Mouse (Mus musculus): Measurements from ENCODE around the gene Zfp362. TPM values are rescaled to one million over a fixed set of nuclear protein-coding genes. Genes with fewer than 3 reads are reported as not detected.

Zfp362 gene
- polyA plus RNA-seq, 1 experiment from 2014 or later: 47.5 TPM

DNA sequence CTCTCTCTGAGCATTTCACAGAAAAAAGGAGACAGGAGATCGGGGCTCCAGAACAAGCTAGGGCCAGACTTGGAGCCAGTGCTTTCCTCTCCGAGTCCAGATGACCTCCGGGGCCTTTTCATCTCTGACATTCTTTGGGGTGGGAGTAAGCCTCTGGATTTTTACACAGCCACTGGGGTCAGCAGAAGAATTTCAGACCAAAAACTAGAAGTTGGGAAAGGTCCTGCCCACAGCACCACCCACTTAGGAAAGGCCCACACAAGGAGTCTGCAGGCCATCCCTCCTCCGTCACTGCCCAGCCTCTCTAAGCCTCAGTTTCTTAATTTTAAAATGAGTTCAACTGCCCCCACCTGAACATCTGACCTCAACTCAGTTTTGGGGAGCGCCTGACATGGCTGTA lies 2.3 kb downstream of the Zfp362 start:
- peaks cover 57% of the 10 kb centered on the region for H3K4me1 ChIP-seq (ENCODE audit: insufficient read depth, low read length)
- no peaks in the 10 kb centered on the region for H3K27me3 ChIP-seq (ENCODE audit: insufficient read depth, low read length)
- H3K9me3 ChIP-seq (ENCODE audit: low read length): no peaks in the 10 kb centered on the region
- H3K4me3 ChIP-seq (ENCODE audit: low read length): peak overlapping the region; percentile 89
- H3K9ac ChIP-seq (replicated peaks; ENCODE audit: low read length): peak overlapping the region; percentile 99
- peak overlapping the region; percentile 93 for H3K4me2 ChIP-seq (replicated peaks; ENCODE audit: low read depth, low read length)
- peaks cover 4% of the 10 kb centered on the region; the same call in 1 of the 2 replicates for H3K36me3 ChIP-seq (ENCODE audit: insufficient read depth, low read length)
- H3K27ac ChIP-seq (ENCODE audit: low read length): peak overlapping the region; percentile 98
- no peak for ATAC-seq (ENCODE audit: low FRiP score, low TSS enrichment)
- WGBS: 50% methylated on average over 5 of the region's 5 CpGs

DNA sequence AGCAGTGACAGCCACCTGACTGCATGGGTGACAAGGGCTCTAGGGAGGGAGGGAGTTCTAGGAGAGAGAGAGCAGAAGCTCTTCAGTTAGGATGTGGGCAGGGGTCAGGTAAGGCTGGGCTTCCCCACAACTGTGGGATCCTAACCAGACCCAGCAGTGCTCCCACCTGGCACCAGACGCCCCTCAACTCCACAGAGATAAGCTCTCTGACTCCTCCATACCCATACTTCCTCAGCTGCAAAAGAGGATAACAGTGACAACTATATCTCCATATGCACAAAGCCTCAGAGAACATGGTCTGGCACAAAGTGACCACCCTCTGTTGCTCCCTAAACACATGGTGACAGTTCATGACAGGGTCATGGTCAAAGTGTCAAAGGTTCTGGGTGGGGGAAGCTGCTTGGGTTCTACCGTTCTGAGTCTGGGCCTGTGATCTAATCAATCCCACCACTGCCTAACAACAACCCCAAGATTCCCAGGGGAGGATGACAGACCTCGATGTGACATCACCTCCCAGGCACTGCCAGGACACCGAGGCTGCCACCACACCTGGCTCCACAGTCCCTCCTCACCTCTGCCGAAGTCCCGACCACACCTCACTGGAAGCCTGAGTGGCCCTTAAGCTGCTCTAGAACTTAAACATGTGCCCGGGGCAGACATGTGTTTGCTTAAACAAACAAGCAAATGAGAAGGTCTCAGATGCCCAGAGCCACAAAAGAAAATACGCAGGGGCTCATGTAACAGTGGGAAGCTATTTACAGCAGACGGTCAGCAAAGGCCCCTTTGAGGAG lies 4.0 kb downstream of the Zfp362 start:
- 30% methylated on average over 9 of the region's 9 CpGs for WGBS
- peaks cover 4% of the 10 kb centered on the region; the same call in 1 of the 2 replicates for H3K36me3 ChIP-seq (ENCODE audit: insufficient read depth, low read length)
- H3K4me1 ChIP-seq (ENCODE audit: insufficient read depth, low read length): peaks cover 69% of the 10 kb centered on the region
- no peak overlapping the region for H3K27ac ChIP-seq (ENCODE audit: low read length)
- peak overlapping the region; percentile 93; the same call in 1 of the 2 replicates for H3K4me2 ChIP-seq (replicated peaks; ENCODE audit: low read depth, low read length)
- no peaks in the 10 kb centered on the region for H3K27me3 ChIP-seq (ENCODE audit: insufficient read depth, low read length)
- 0 out of 2 replicates have a peak overlapping the region, but pooled peaks have one; percentile 1 for H3K9ac ChIP-seq (replicated peaks; ENCODE audit: low read length)
- ATAC-seq (ENCODE audit: low FRiP score, low TSS enrichment): no peak
- H3K4me3 ChIP-seq (ENCODE audit: low read length): no peak overlapping the region
- no peaks in the 10 kb centered on the region for H3K9me3 ChIP-seq (ENCODE audit: low read length)

DNA sequence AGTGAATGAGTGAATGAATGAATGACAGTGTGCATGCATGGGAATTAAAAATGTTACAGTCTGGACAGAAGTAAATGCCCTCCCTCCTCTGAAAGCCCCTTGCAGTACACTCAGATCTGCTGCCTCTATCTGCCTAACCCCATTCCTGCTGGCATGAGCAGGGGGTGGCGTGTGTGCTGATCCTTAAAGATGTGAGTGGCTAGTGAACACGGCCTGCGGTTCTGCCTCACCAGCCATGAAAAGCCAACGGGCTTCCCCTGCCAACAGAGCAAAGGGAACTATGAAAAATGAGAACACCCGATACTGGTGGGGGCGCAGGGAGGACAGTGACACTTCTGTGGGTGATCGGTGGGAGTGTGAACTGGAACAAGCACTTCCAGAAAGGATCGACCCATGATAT lies 9.1 kb downstream of the Zfp362 start:
- 37% methylated on average over 8 of the region's 8 CpGs for WGBS
- Histone ChIP-seq H3K4me1 (ENCODE audit: insufficient read depth, low read length) (peaks cover 55% of the 10 kb centered on the region), H3K4me3 (ENCODE audit: low read length) (no peak overlapping the region), H3K27me3 (ENCODE audit: insufficient read depth, low read length) (no peaks in the 10 kb centered on the region), H3K9ac (replicated peaks; ENCODE audit: low read length) (no peak overlapping the region), H3K4me2 (replicated peaks; ENCODE audit: low read depth, low read length) (no peak overlapping the region), H3K27ac (ENCODE audit: low read length) (no peak overlapping the region), H3K36me3 (ENCODE audit: insufficient read depth, low read length) (peaks cover 7% of the 10 kb centered on the region), H3K9me3 (ENCODE audit: low read length) (no peaks in the 10 kb centered on the region)
- no peak; the same call in 1 of the 2 replicates for ATAC-seq (ENCODE audit: low FRiP score, low TSS enrichment)

DNA sequence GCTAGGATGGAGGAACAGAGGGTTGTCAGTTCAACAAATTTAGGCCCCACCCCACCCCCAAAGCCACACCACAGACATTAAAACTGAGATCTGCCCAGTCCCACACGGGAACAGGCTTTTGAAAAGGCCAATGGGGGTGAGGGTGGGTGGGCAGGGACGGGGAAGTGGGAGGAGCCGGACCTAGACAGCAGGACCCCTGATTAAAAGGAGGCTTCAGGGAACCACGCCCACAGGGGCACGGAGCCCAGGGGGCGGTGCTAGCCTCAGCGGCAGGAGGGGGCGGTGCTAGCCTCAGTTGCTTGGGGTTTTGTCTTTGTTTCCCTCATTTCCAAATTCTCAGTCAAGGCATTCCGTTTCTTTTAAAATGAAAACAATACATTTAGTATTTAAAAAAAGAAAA lies 10.2 kb downstream of the Zfp362 start:
- 11% methylated on average over 9 of the region's 9 CpGs for whole genome bisulfite sequencing
- H3K27me3 ChIP-seq (ENCODE audit: insufficient read depth, low read length): no peaks in the 10 kb centered on the region
- no peak overlapping the region for H3K9ac ChIP-seq (replicated peaks; ENCODE audit: low read length)
- H3K4me1 ChIP-seq (ENCODE audit: insufficient read depth, low read length): peaks cover 57% of the 10 kb centered on the region
- H3K36me3 ChIP-seq (ENCODE audit: insufficient read depth, low read length): peaks cover 3% of the 10 kb centered on the region; the same call in 1 of the 2 replicates
- H3K9me3 ChIP-seq (ENCODE audit: low read length): no peaks in the 10 kb centered on the region
- no peak overlapping the region; the same call in 1 of the 2 replicates for H3K4me2 ChIP-seq (replicated peaks; ENCODE audit: low read depth, low read length)
- ATAC-seq (ENCODE audit: low FRiP score, low TSS enrichment): no peak
- H3K4me3 ChIP-seq (ENCODE audit: low read length): no peak overlapping the region
- no peak overlapping the region for H3K27ac ChIP-seq (ENCODE audit: low read length)

DNA sequence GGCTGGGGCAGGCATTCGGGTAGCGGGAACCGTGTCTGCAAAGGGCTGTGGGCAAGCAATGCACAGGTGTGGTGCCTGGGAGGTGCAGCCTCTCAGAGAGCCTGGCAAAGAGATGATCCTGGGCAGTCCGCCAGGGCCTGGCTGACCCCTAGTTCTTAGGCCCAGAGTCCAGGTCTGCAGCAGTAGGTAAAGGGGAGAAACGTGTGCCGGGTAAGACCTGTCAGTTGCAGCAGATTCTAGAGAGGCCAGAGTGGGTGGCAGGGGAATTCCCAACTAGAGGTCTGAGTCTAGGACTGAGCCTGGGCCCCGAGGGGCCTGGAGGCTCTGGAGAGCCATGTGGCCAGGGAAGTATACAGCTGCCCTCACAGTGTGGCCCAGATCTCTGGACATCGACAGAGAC lies 11.6 kb downstream of the Zfp362 start:
- H3K36me3 ChIP-seq (ENCODE audit: insufficient read depth, low read length): peaks cover 9% of the 10 kb centered on the region
- H3K4me3 ChIP-seq (ENCODE audit: low read length): no peak overlapping the region
- WGBS: 87% methylated on average over 8 of the region's 8 CpGs
- ATAC-seq (ENCODE audit: low FRiP score, low TSS enrichment): no peak
- no peak overlapping the region for H3K4me2 ChIP-seq (replicated peaks; ENCODE audit: low read depth, low read length)
- no peak overlapping the region for H3K27ac ChIP-seq (ENCODE audit: low read length)
- H3K27me3 ChIP-seq (ENCODE audit: insufficient read depth, low read length): no peaks in the 10 kb centered on the region
- H3K4me1 ChIP-seq (ENCODE audit: insufficient read depth, low read length): peaks cover 58% of the 10 kb centered on the region
- H3K9ac ChIP-seq (replicated peaks; ENCODE audit: low read length): no peak overlapping the region
- no peaks in the 10 kb centered on the region for H3K9me3 ChIP-seq (ENCODE audit: low read length)

DNA sequence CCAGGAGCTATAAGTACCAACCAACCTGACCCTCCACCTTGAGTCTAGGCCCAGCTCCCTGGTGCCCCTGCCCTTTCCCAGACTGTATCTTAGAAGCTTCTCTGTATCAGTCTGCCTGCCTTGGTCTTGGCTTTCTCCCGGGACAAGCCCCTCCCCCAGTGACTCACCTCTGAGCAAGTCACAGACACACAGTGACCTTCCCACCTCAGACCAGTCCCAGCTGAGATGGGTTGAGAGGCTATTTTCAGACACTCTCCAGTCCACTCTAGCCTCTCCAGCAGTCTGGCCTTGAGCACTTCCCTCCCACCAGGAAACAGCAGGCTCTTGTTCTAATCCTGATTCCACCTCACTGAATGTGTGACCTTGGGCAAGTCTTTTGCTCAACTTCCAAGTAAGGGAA lies 12.1 kb downstream of the Zfp362 start:
- Histone ChIP-seq H3K4me2 (replicated peaks; ENCODE audit: low read depth, low read length) (no peak overlapping the region), H3K27ac (ENCODE audit: low read length) (no peak overlapping the region), H3K9ac (replicated peaks; ENCODE audit: low read length) (no peak overlapping the region), H3K9me3 (ENCODE audit: low read length) (no peaks in the 10 kb centered on the region), H3K36me3 (ENCODE audit: insufficient read depth, low read length) (peaks cover 9% of the 10 kb centered on the region), H3K27me3 (ENCODE audit: insufficient read depth, low read length) (no peaks in the 10 kb centered on the region), H3K4me3 (ENCODE audit: low read length) (no peak overlapping the region), H3K4me1 (ENCODE audit: insufficient read depth, low read length) (peaks cover 53% of the 10 kb centered on the region)
- WGBS: 29% methylated on average over 1 of the region's 1 CpGs
- ATAC-seq (ENCODE audit: low FRiP score, low TSS enrichment): no peak

DNA sequence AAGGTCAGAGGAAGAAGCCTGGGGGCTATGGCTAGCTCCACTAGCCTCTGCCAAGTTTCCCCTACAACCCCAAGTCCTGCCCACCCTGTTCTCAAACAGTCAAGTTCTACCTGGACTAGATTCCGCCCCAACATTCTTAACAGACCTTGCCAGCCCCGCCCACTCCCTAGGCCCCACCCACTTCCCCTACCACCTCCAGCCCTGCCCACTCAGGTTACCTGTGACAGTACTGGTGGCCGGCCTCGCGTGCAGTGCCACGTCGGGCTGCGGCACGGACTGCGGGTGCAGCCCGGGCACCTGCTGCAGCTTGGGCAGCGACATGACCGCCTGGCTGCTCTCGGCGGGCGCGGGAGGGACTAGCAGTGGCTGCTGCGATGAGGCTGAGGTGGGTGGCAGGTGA lies 16.2 kb downstream of the Zfp362 start:
- ATAC-seq (ENCODE audit: low FRiP score, low TSS enrichment): peak; percentile 52; the same call in 1 of the 2 replicates
- H3K9ac ChIP-seq (replicated peaks; ENCODE audit: low read length): no peak overlapping the region
- peak overlapping the region; percentile 48 for H3K27ac ChIP-seq (ENCODE audit: low read length)
- peaks cover 20% of the 10 kb centered on the region for H3K4me1 ChIP-seq (ENCODE audit: insufficient read depth, low read length)
- peaks cover 47% of the 10 kb centered on the region for H3K36me3 ChIP-seq (ENCODE audit: insufficient read depth, low read length)
- H3K9me3 ChIP-seq (ENCODE audit: low read length): no peaks in the 10 kb centered on the region
- 35% methylated on average over 18 of the region's 18 CpGs for WGBS
- H3K4me3 ChIP-seq (ENCODE audit: low read length): peak overlapping the region; percentile 8
- H3K4me2 ChIP-seq (replicated peaks; ENCODE audit: low read depth, low read length): peak overlapping the region; percentile 37
- no peaks in the 10 kb centered on the region for H3K27me3 ChIP-seq (ENCODE audit: insufficient read depth, low read length)

DNA sequence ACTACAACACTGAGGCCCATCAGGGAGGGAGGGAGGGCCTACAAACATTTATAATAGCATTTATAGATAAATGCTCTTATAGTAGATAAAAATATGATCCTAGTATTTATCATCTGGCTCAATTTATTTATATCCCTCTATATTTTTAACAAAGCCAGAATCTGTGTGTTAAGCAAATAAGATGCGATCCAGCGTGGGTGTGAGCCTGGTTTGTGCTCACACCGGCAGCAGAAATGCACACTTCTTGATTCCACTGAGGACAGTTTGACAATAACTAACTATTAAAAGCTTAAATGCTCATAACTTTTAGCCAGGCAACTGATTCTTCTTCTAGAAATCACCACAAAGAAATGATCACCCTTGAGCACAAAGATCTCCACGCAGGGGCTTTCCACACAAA lies 17.7 kb downstream of the Zfp362 start:
- WGBS: 92% methylated on average over 4 of the region's 4 CpGs
- H3K27me3 ChIP-seq (ENCODE audit: insufficient read depth, low read length): no peaks in the 10 kb centered on the region
- H3K36me3 ChIP-seq (ENCODE audit: insufficient read depth, low read length): peaks cover 56% of the 10 kb centered on the region
- no peak overlapping the region for H3K4me3 ChIP-seq (ENCODE audit: low read length)
- no peak overlapping the region for H3K27ac ChIP-seq (ENCODE audit: low read length)
- H3K9ac ChIP-seq (replicated peaks; ENCODE audit: low read length): no peak overlapping the region
- H3K4me2 ChIP-seq (replicated peaks; ENCODE audit: low read depth, low read length): no peak overlapping the region
- H3K4me1 ChIP-seq (ENCODE audit: insufficient read depth, low read length): peaks cover 15% of the 10 kb centered on the region
- H3K9me3 ChIP-seq (ENCODE audit: low read length): no peaks in the 10 kb centered on the region
- no peak for ATAC-seq (ENCODE audit: low FRiP score, low TSS enrichment)

DNA sequence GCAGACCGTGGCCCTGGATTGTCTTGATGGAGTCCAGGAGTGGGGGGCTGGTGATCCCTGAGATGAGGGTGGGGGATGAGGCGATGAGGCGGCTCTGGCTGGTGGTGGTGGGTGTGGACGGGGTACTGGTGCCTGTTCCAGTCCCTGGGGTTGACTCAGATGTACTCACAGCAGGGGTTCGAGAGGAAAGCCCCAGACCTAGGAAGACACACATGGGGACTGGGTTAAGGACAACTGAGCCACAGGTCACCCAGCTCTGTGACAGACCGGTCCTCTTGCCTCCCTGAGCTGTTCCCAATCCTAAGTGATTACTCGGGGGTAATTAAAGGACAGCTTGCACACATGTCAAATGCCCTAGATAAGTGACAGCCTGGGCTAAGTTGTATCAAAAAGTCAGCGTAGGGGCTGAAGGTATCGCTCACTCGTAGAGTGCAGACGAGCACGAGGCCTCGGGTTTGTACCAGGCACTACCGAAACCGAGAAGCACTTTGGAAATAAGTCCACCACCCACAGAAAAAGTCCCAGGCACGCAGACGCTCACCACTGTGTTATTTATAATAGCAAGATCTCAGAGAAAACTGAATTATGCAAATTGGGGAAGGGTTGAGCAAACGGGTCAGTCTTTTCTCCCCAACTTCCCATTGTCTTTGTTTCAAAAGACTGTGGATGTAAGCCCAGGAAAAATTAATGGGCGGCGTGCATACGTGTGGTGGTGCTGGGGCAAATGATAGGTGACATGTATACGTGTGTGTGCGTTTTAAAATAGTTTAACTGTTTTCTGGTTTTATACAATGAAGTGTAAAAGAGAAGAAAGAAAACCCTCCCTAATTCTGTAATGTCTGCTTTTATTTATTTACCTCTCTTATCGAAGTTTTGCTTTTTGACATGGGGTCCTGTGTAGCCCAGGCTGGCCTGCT lies 18.6 kb downstream of the Zfp362 start:
- Histone ChIP-seq H3K27ac (ENCODE audit: low read length) (no peak overlapping the region), H3K4me3 (ENCODE audit: low read length) (no peak overlapping the region), H3K4me2 (replicated peaks; ENCODE audit: low read depth, low read length) (no peak overlapping the region), H3K36me3 (ENCODE audit: insufficient read depth, low read length) (peaks cover 57% of the 10 kb centered on the region), H3K27me3 (ENCODE audit: insufficient read depth, low read length) (no peaks in the 10 kb centered on the region), H3K9ac (replicated peaks; ENCODE audit: low read length) (no peak overlapping the region), H3K9me3 (ENCODE audit: low read length) (no peaks in the 10 kb centered on the region), H3K4me1 (ENCODE audit: insufficient read depth, low read length) (peaks cover 15% of the 10 kb centered on the region)
- 92% methylated on average over 24 of the region's 24 CpGs for WGBS
- no peak for ATAC-seq (ENCODE audit: low FRiP score, low TSS enrichment)
